Mouse (Mus musculus): ENCODE data around the gene Kif5c. TPM values are rescaled to one million over a fixed set of nuclear protein-coding genes. Genes with fewer than 3 reads are reported as not detected.

The Kif5c gene
- total RNA-seq, 2 experiments from 2014 or later: 567 to 594 TPM

DNA sequence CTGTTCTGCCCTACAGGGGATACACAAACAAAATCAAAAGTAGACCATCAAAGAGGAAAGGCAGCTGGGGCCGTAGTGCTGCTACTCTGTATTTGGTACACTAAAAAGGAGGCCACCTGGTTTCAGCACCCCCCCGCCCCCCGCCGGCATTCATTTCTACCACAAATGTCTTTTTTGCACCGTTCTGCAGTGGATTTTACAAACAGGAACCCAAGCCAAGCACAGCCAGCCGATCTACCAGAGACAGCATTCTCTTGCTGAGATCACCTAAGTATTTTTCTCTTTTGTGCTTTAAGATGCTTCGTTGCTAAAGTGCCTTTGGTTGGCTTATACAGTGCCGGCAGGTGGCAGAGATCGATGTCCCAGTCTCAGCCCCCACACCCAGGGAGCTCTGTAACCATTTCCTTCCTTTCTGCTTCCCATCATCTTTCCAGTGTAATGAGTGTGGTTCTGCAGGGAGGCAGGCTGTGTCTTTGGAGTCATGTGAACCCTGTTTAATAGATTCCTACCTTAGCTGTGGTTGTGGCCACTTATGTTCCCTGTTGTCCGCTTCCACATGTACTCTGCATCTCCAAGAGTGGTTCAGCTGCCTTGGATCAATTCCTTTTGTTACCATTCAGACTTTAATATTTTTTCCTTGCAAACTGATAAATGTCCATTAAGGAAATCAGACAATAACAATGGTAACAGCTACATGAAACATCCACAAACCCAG lies 110.0 kb downstream of the Kif5c start:
- no peak for DNase-seq (ENCODE audit: extremely low spot score in 1 of 2, low spot score in 2 of 2)
- H3K27ac ChIP-seq: no peak overlapping the region
- intact Hi-C loops (cut with DNase I): no loop called here
- TF ChIP-seq CTCF (IDR thresholded peaks at IDR 0.05): no peak
- no peak overlapping the region for H3K4me3 ChIP-seq

DNA sequence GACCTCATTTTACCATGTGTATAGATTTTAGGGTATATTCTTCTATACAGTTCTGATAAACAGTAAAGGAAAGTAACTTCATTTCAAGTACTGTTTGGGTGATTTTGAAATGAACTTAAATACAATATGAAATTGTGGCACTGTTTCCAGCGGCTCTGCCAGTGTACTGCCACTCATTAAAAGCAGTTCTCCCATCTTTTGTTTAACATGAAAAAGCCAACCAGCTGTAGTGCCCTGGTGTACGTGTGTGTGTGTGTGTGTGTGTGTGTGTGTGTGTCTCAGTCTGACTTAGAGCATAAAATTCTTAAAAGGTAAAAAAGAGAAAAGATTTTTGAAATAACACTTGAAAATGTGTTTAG lies 110.5 kb downstream of the Kif5c start:
- TF ChIP-seq CTCF (IDR thresholded peaks at IDR 0.05): no peak
- DNase-seq (ENCODE audit: extremely low spot score in 1 of 2, low spot score in 2 of 2): no peak
- Histone ChIP-seq H3K4me3 (no peak overlapping the region), H3K27ac (no peak overlapping the region)
- intact Hi-C loops (cut with DNase I): no loop called here

DNA sequence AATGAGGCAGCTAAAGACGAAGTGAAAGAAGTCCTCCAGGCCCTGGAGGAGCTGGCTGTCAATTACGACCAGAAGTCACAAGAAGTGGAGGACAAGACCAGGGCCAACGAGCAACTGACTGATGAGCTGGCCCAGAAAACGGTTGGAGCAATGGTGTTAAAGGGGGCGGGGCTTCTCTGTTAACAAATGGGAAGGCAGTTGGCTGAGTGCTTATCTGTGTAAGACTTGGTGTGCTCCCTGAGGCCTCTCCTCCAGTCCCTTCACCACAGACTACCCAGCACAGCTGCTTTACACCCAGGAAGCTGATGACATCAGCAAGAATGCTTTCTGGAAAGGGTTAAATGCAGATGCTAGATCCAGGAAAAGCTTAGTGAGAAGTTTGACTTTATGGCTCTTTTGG lies 111.1 kb downstream of the Kif5c start:
- Histone ChIP-seq H3K4me3 (no peak overlapping the region), H3K27ac (no peak overlapping the region)
- no peak for DNase-seq (ENCODE audit: extremely low spot score in 1 of 2, low spot score in 2 of 2)
- intact Hi-C loops (cut with DNase I): loop anchor here (5.0 to 10.0 kb wide), 2 partner anchors 785 to 823 kb away; partner anchors contain the start of gene Mbd5
- TF ChIP-seq CTCF (IDR thresholded peaks at IDR 0.05): no peak

DNA sequence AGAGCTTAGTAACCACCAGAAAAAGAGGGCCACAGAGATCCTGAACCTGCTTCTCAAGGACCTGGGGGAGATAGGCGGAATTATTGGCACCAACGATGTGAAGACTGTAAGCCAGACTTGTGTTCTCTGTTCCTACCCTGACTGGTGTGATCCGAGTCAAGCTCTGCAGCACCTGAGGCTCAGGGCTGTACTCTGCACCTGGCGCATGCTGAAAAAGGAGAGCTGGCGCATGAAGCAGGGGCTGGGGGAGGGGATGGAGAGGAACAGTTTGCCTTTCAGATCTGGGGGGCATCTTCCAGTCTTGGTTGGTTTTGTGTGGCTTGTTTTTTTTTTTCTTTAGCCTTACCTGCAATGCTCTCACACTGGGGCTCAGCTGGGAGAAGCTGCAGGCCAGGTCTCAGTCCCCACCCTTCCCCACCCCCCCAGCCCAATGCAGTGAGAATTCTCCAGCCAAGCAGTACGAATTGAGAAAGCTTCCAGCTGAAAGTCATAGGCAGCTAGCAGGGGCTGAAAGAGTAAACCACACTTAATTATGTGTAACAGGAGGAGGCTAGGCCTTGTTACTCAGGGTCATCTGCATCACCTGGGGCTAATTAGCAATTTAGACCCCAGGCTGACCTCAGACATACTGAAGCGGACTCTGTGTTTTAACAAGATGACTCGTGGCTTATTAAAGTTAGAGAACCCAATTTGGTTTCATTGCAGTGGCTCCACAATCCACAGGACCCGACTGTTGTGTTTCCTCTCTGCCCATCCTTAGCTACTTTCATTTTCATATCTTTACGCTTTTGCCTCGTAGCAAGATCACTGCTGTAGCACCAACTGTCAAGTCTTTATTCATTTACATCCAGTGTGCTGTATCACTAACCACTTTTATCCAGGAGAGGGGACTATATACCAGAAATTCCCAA lies 113.9 kb downstream of the Kif5c start:
- intact Hi-C loops (cut with DNase I): loop anchor here (5.0 to 10.0 kb wide), 2 partner anchors 788 to 826 kb away; partner anchors contain the start of gene Mbd5
- Histone ChIP-seq H3K4me3 (no peak overlapping the region), H3K27ac (0 out of 2 replicates have a peak overlapping the region, but pooled peaks have one; percentile 10)
- no peak for DNase-seq (ENCODE audit: extremely low spot score in 1 of 2, low spot score in 2 of 2)
- no peak; the same call in 1 of the 2 replicates for TF ChIP-seq CTCF (IDR thresholded peaks at IDR 0.05)

DNA sequence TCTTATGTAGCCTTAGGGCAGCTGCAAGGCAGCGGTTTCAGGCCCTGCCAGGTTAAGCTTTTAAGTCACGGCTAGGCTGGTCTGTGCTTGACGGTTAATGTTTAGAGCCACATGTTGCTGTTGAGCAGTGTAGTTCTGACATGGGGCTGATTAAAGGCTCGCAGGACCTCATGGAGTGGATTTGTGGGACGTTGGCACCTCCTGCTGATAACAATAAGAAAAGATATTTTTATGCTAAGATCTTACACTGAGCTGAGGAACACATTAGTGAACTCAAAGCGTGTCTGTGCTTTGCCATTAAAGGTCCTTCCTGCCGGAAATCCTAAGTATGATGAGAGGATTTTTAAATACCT lies 114.5 kb downstream of the Kif5c start:
- TF ChIP-seq CTCF (IDR thresholded peaks at IDR 0.05): no peak
- intact Hi-C loops (cut with DNase I): loop anchor here (2.0 to 10.0 kb wide), 4 partner anchors 285 to 826 kb away; partner anchors contain the start of gene Mbd5
- H3K4me3 ChIP-seq: no peak overlapping the region
- H3K27ac ChIP-seq: no peak overlapping the region
- no peak for DNase-seq (ENCODE audit: extremely low spot score in 1 of 2, low spot score in 2 of 2)

DNA sequence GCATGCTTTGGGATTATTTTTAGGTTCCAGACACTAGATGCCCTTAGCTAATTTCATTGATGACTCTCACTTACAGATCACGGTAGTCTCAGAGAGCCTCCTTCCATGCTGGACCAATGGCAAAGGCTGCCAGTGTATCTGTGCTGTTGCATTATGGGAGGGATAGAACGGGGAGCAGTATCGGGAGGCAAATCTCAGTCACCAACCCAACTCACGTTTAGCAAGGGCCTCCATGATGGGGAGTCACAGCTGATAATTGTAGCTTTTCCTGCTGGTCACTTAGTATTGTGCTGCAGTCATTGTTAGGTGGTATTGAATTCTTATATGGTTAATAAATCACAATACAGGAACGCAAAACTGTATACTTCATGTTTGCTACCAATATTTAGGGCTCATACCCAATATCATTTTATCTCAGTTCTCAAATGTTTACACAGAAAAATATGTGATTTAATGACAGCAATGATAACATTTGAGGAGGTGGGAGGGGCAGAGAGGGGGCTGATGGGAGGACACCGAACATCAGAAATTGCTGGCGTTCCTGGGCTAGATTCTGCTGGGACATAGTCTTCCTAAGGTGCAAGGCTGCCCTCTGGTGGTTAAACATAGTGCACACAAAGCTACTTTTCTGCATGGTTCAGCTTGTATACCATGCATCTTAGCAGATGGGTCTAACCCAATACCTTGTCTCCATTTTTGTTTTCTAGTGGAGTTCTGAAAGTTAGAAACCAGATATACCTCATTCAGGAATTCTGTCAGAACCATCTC lies 115.1 kb downstream of the Kif5c start:
- peak; percentile 93 for TF ChIP-seq CTCF (IDR thresholded peaks at IDR 0.05)
- no peak overlapping the region for H3K4me3 ChIP-seq
- peak; percentile 67 to 68 for DNase-seq (ENCODE audit: extremely low spot score in 1 of 2, low spot score in 2 of 2)
- no peak overlapping the region for H3K27ac ChIP-seq
- intact Hi-C loops (cut with DNase I): loop anchor here (2.0 to 10.0 kb wide), 4 partner anchors 285 to 827 kb away; partner anchors contain the start of gene Mbd5

DNA sequence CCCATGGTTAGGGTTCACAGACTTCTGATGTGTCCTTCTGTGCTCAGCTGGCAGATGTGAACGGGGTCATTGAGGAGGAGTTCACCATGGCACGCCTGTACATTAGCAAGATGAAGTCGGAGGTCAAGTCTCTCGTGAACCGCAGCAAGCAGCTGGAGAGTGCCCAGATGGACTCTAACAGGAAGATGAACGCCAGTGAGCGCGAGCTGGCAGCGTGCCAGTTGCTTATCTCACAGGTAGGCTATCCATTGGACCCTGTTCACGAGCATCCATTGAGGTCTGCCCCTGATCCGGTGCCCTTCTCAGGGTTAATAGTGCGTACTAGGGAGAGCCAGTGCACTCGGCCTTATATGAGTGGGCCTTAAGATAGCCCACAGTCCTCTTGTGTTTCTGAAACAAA lies 116.3 kb downstream of the Kif5c start:
- Histone ChIP-seq H3K27ac (no peak overlapping the region), H3K4me3 (no peak overlapping the region)
- no peak for TF ChIP-seq CTCF (IDR thresholded peaks at IDR 0.05)
- no peak for DNase-seq (ENCODE audit: extremely low spot score in 1 of 2, low spot score in 2 of 2)
- intact Hi-C loops (cut with DNase I): loop anchor here (2.0 to 10.0 kb wide), 3 partner anchors 287 to 791 kb away; partner anchors contain the start of gene Mbd5

DNA sequence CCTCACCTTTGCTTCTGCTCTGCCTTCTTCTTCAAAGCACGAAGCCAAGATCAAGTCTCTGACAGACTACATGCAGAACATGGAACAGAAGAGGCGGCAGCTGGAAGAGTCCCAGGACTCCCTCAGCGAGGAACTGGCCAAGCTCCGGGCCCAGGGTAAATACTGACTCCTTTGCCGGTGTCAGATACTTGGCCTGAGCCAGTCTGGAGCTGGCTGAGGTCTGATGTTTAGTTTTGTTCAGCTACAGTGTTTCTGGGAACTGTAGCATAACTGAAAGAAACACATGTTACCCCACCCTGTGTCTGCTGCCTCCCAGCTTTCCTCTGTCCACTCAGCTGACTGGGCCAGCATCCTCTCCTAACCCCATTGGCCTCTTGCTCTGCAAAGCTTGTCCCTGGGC lies 119.9 kb downstream of the Kif5c start:
- no peak overlapping the region for H3K4me3 ChIP-seq
- no peak for TF ChIP-seq CTCF (IDR thresholded peaks at IDR 0.05)
- intact Hi-C loops (cut with DNase I): loop anchor here (10.0 kb wide), 1 partner anchor 794 kb away; the partner anchor contains the start of gene Mbd5
- H3K27ac ChIP-seq: no peak overlapping the region
- DNase-seq (ENCODE audit: extremely low spot score in 1 of 2, low spot score in 2 of 2): no peak

DNA sequence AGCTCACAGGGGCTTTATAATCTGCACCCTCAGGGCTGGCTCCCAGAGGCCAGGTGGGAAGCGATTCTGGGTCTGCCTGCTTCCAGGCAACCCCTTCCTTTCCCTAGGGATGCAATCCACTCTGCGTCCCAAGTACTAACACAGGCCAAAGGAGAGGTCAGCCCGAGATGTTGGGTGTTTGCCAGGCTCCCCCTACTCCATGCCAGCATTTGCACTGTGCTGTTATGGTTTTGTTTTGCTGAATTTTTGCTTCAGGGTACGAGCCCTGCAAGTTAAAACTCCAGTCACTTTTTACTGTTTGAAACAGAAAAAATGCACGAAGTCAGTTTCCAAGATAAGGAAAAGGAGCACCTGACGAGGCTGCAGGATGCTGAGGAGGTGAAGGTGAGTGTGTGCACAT lies 121.9 kb downstream of the Kif5c start:
- no peak for DNase-seq (ENCODE audit: extremely low spot score in 1 of 2, low spot score in 2 of 2)
- intact Hi-C loops (cut with DNase I): no loop called here
- Histone ChIP-seq H3K4me3 (no peak overlapping the region), H3K27ac (peak overlapping the region; percentile 74)
- no peak for TF ChIP-seq CTCF (IDR thresholded peaks at IDR 0.05)

DNA sequence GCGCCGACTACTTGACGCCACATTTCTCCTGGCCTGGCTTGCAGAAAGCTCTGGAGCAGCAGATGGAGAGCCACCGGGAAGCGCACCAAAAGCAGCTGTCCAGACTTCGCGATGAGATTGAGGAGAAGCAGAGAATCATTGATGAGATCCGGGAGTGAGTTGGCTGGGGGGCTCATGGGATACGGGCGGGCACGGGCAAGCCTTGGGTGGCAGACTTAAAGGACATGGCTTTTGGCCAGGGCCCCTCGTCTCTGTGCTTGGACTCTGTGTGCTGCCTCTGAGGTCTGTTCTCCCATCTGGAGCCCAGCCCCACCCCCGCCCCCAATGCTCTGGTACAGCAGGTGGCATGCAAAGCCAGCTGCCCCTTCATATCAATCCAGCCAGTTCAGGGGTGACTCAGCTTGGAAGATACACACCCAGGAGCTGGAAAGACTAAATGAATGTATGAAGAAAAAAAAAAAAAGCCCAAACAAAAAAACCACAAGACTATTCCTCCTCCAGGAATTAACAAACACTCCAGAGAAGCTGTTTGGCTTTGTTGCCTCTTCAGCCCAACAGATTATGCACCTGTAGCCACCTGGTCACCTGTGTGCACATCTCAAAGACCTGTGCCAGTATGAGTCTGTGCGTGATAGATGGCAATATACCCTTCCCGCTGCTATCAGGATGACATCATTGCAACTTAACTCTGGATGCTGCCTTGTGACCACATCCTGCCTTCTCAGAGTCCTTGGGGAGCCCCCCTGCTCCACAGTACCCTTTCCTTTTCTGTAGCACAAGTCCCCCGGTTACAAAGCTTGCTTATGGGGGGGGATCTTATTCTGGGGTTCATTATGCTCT lies 123.0 kb downstream of the Kif5c start:
- peak in 1 of 2 experiments; percentile 54 for DNase-seq (ENCODE audit: extremely low spot score in 1 of 2, low spot score in 2 of 2)
- Histone ChIP-seq H3K4me3 (no peak overlapping the region), H3K27ac (peak overlapping the region; percentile 74)
- TF ChIP-seq CTCF (IDR thresholded peaks at IDR 0.05): no peak
- intact Hi-C loops (cut with DNase I): no loop called here

DNA sequence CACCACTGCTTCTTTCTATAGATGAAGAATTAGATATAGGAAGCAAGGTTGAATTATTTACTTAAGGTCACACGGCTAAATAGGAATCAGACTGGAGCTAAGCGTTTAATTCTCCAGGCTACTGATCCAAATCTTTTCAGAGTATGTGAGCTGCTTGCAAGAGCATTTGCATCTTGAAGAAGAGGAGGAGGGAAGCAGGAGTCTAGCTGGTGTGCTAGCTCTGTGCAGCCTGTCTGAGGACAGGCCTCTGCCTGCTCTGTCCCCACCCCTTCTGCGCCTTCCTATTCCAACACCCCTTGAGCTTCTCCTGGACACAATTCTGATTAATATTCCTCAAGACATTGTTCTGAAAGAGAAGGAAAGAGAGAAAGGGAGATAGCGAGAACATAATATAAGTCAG lies 123.8 kb downstream of the Kif5c start:
- no peak for TF ChIP-seq CTCF (IDR thresholded peaks at IDR 0.05)
- Histone ChIP-seq H3K4me3 (no peak overlapping the region), H3K27ac (peak overlapping the region; percentile 74)
- no peak for DNase-seq (ENCODE audit: extremely low spot score in 1 of 2, low spot score in 2 of 2)
- intact Hi-C loops (cut with DNase I): no loop called here
